Mouse (Mus musculus): ENCODE results near the gene Dynlt1b. TPM values are rescaled to one million over a fixed set of nuclear protein-coding genes. Genes with fewer than 3 reads are reported as not detected.
"Not testable (repeated sequence)": the region's sequence is repeated elsewhere in the genome, so short reads cannot be mapped to it uniquely, and the experiment has no call there.

The Dynlt1b gene
- polyA plus RNA-seq, 1 experiment from 2014 or later, result 468 TPM

DNA sequence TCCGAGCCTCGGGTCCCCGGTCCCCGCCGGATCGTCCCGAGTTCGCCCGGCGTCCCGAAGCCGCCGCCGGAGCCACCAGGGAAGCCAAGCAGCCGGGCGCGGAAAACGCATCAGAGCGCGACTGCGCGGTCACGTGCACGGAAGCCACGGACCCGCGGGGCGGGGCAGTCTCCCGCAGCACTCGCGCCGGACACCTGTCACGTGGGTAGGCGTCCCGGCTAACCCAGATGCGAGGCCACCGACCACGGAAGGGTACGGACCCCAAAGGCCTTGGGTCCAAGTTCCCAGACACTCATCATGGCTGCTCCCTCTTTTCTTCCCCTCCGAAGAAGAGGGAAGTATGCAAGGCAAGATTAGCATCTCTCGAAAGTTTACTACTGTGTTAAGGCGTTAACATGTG, 47.1 kb downstream of the Dynlt1b start:
- WGBS (ENCODE audit: insufficient replicate concordance), result under 1% methylated on average over 32 of the region's 42 CpGs
- not testable (repeated sequence) for H3K4me1 ChIP-seq (ENCODE audit: control insufficient read depth, insufficient read depth, low read length); H3K27me3 ChIP-seq (ENCODE audit: control insufficient read depth, insufficient read depth, low read length); H3K9me3 ChIP-seq (replicated peaks; ENCODE audit: control insufficient read depth, low read length); H3K36me3 ChIP-seq (ENCODE audit: control insufficient read depth, insufficient read depth, low read length)
- H3K4me2 ChIP-seq, result peak overlapping the region; percentile 94
- H3K27ac ChIP-seq (ENCODE audit: low read depth, low read length), result peak overlapping the region; percentile 63; the same call in 1 of the 2 replicates
- H3K4me3 ChIP-seq (ENCODE audit: low read depth, low read length), result peak overlapping the region; percentile 82
- H3K9ac ChIP-seq (ENCODE audit: low read depth, low read length), result peak overlapping the region; percentile 88
- ATAC-seq (replicated peaks; ENCODE audit: insufficient number of reproducible peaks, low FRiP score, low TSS enrichment), result peak; percentile 61

- H3K27me3 ChIP-seq (ENCODE audit: control insufficient read depth, insufficient read depth, low read length); H3K9ac ChIP-seq (ENCODE audit: low read depth, low read length); H3K4me3 ChIP-seq (ENCODE audit: low read depth, low read length); H3K4me1 ChIP-seq (ENCODE audit: control insufficient read depth, insufficient read depth, low read length); H3K36me3 ChIP-seq (ENCODE audit: control insufficient read depth, insufficient read depth, low read length); H3K27ac ChIP-seq (ENCODE audit: low read depth, low read length); H3K4me2 ChIP-seq; H3K9me3 ChIP-seq (replicated peaks; ENCODE audit: control insufficient read depth, low read length); ATAC-seq (replicated peaks; ENCODE audit: insufficient number of reproducible peaks, low FRiP score, low TSS enrichment): not testable (repeated sequence)
- 32% methylated on average over 4 of the region's 7 CpGs for WGBS (ENCODE audit: insufficient replicate concordance)
These were observed 51.1 kb downstream of the Dynlt1b start for GRCm38 (mm10) chr17:6480855-6481589.

GRCm38 (mm10) chr17:6481590-6481963, 51.7 kb downstream of the Dynlt1b start:
- H3K4me3 ChIP-seq (ENCODE audit: low read depth, low read length); H3K27ac ChIP-seq (ENCODE audit: low read depth, low read length); H3K27me3 ChIP-seq (ENCODE audit: control insufficient read depth, insufficient read depth, low read length); H3K4me2 ChIP-seq; H3K9ac ChIP-seq (ENCODE audit: low read depth, low read length); ATAC-seq (replicated peaks; ENCODE audit: insufficient number of reproducible peaks, low FRiP score, low TSS enrichment); H3K9me3 ChIP-seq (replicated peaks; ENCODE audit: control insufficient read depth, low read length); H3K4me1 ChIP-seq (ENCODE audit: control insufficient read depth, insufficient read depth, low read length); H3K36me3 ChIP-seq (ENCODE audit: control insufficient read depth, insufficient read depth, low read length): not testable (repeated sequence)
- 83% methylated on average over 12 of the region's 12 CpGs for WGBS (ENCODE audit: insufficient replicate concordance)

DNA sequence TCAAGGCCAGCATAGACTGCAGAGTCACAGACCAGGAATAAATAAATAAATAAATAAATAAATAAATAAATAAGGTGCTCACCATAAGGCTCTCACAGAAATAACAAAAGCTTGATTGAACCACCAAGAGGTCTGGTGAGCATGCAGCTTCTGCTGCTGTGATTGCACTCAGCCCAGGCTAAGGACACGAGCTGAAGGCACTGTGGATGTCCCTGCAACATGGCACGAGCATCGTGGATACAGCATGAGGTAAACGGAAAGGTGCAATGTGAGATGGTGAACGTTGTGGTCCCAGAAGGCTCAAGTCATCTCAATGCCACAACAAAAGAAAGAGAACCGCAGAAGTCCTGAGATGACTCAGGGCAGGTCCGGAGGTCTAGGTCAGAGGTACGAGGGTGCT, 52.3 kb downstream of the Dynlt1b start:
- H3K4me1 ChIP-seq (ENCODE audit: control insufficient read depth, insufficient read depth, low read length); H3K27ac ChIP-seq (ENCODE audit: low read depth, low read length); H3K9me3 ChIP-seq (replicated peaks; ENCODE audit: control insufficient read depth, low read length); H3K27me3 ChIP-seq (ENCODE audit: control insufficient read depth, insufficient read depth, low read length); H3K9ac ChIP-seq (ENCODE audit: low read depth, low read length); H3K36me3 ChIP-seq (ENCODE audit: control insufficient read depth, insufficient read depth, low read length); H3K4me3 ChIP-seq (ENCODE audit: low read depth, low read length); ATAC-seq (replicated peaks; ENCODE audit: insufficient number of reproducible peaks, low FRiP score, low TSS enrichment); H3K4me2 ChIP-seq: not testable (repeated sequence)
- 85% methylated on average over 7 of the region's 8 CpGs for WGBS (ENCODE audit: insufficient replicate concordance)

Other genes starting within 250 kb of the Dynlt1b start
- 18.6 and 24.5 TPM in 2 replicates for gene Tmem181a, start 173.3 kb upstream of the Dynlt1b start, polyA plus RNA-seq (2014; fragmentation: Nextera tagmentation; extraction: Ambion mirVana)
- gene Dynlt1a, start 112.6 kb upstream of the Dynlt1b start, polyA plus RNA-seq (2014; fragmentation: Nextera tagmentation; extraction: Ambion mirVana), result 14.5 and 15.1 TPM in 2 replicates
- 18.1 and 25.8 TPM in 2 replicates for gene Dynlt1c, start 171.6 kb downstream of the Dynlt1b start, polyA plus RNA-seq (2014; fragmentation: Nextera tagmentation; extraction: Ambion mirVana)
- 232 and 254 TPM in 2 replicates for gene Dynlt1f, start 225.8 kb downstream of the Dynlt1b start, polyA plus RNA-seq (2014; fragmentation: Nextera tagmentation; extraction: Ambion mirVana)
- gene Sytl3, start 229.0 kb downstream of the Dynlt1b start, polyA plus RNA-seq (2014; fragmentation: Nextera tagmentation; extraction: Ambion mirVana), result 0.11 TPM in 1 of 2 replicates, not detected in the other